In the genomic region with DNA sequence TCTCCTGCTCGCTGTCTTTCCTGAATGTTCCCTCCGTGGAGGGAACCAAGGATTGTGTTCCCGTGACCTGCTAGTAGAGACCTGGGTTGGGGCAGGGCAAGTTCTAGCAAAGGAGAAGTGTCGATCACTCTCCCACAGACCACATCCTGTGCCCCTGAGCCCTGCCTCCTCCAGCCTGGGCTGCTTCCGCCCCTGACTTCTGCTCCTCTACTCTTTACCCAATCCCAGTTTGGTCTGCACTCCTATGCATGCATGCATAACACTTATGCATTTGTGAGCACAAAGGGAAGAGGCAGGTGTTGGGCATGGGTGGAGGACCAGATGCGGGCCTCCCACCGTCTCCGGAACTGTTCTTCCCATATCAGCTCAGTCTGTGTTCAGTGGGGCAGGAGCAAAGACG, we compare ENCODE assay signal across 8 mouse cellular contexts. TPM values are rescaled to one million over a fixed set of nuclear protein-coding genes. Genes with fewer than 3 reads are reported as not detected.
DNase-seq lines count a peak whose midpoint lies in the region; ATAC-seq lines count a peak whose summit lies in the region.

No protein-coding gene starts in this region.

- DNase-seq in embryonic facial prominence, embryonic 11.5 days (ENCODE audit: low spot score), result no peak
- DNase-seq in hindbrain, embryonic 11.5 days (ENCODE audit: low spot score), result no peak
- no peak for DNase-seq in liver, embryonic 11.5 days (ENCODE audit: low spot score)
- peak; percentile 55 to 62 for DNase-seq in monocyte, adult 2 months (ENCODE audit: low read depth in 1 of 2, low spot score in 2 of 2)
- peak; percentile 89 for DNase-seq in thymus, postnatal 25 days
- no peak for DNase-seq in yolk sac, embryonic 10.5 days (ENCODE audit: low spot score)

- no peak overlapping the region for H3K9ac ChIP-seq in embryonic facial prominence, embryonic 11.5 days (replicated peaks; ENCODE audit: low read length)
- peak overlapping the region; percentile 31; the same call in 1 of the 2 replicates for H3K9ac ChIP-seq in hindbrain, embryonic 11.5 days (ENCODE audit: low read depth, low read length)
- peak overlapping the region; percentile 57 for H3K9ac ChIP-seq in liver, embryonic 11.5 days (ENCODE audit: low read depth, low read length)

- WGBS in embryonic facial prominence, embryonic 11.5 days, result 57% methylated on average over 9 of the region's 9 CpGs
- 60% methylated on average over 9 of the region's 9 CpGs for WGBS in hindbrain, embryonic 11.5 days
- 38% methylated on average over 9 of the region's 9 CpGs for WGBS in liver, embryonic 11.5 days

- peaks cover 57% of the 10 kb centered on the region for H3K36me3 ChIP-seq in erythroblast, embryonic 14.5 days (ENCODE audit: control insufficient read depth)
- 0 out of 2 replicates have a peak, but pooled peaks cover 2% of the 10 kb centered on the region for H3K36me3 ChIP-seq in embryonic facial prominence, embryonic 11.5 days (replicated peaks; ENCODE audit: control insufficient read depth, insufficient read depth, low read depth, low read length)
- peaks cover 2% of the 10 kb centered on the region; the same call in 1 of the 2 replicates for H3K36me3 ChIP-seq in hindbrain, embryonic 11.5 days (ENCODE audit: control insufficient read depth, insufficient read depth, low read length)
- peaks cover 6% of the 10 kb centered on the region; the same call in 1 of the 2 replicates for H3K36me3 ChIP-seq in liver, embryonic 11.5 days (ENCODE audit: control insufficient read depth, insufficient read depth, low read length)

- H3K4me1 ChIP-seq in erythroblast, embryonic 14.5 days (ENCODE audit: control insufficient read depth), result peaks cover 54% of the 10 kb centered on the region
- H3K4me1 ChIP-seq in embryonic facial prominence, embryonic 11.5 days (ENCODE audit: control insufficient read depth, insufficient read depth, low read length), result peaks cover 13% of the 10 kb centered on the region
- peaks cover 16% of the 10 kb centered on the region for H3K4me1 ChIP-seq in hindbrain, embryonic 11.5 days (replicated peaks; ENCODE audit: control insufficient read depth, insufficient read depth, low read length)
- peaks cover 24% of the 10 kb centered on the region for H3K4me1 ChIP-seq in liver, embryonic 11.5 days (replicated peaks; ENCODE audit: control insufficient read depth, insufficient read depth, low read length)

- peak overlapping the region; percentile 99 for H3K4me3 ChIP-seq in erythroblast, embryonic 14.5 days (replicated peaks)
- peak overlapping the region; percentile 93; the same call in 1 of the 2 replicates for H3K4me3 ChIP-seq in embryonic facial prominence, embryonic 11.5 days (ENCODE audit: low read depth, low read length)
- peak overlapping the region; percentile 13; the same call in 1 of the 2 replicates for H3K4me3 ChIP-seq in hindbrain, embryonic 11.5 days (ENCODE audit: low read depth, low read length)
- H3K4me3 ChIP-seq in liver, embryonic 11.5 days (ENCODE audit: low read depth, low read length), result peak overlapping the region; percentile 81

- no peak for ATAC-seq in erythroblast, adult 5-6 weeks (replicated peaks; ENCODE audit: low FRiP score, poor library complexity, severe bottlenecking)
- no peak for ATAC-seq in embryonic facial prominence, embryonic 11.5 days (replicated peaks; ENCODE audit: insufficient number of reproducible peaks, low FRiP score, low TSS enrichment, low read depth)
- ATAC-seq in hindbrain, embryonic 11.5 days (ENCODE audit: low FRiP score), result no peak
- no peak for ATAC-seq in liver, embryonic 11.5 days (replicated peaks; ENCODE audit: low FRiP score)

- H3K27ac ChIP-seq in embryonic facial prominence, embryonic 11.5 days (replicated peaks; ENCODE audit: low read depth, low read length), result peak overlapping the region; percentile 56; the same call in 1 of the 2 replicates
- H3K27ac ChIP-seq in hindbrain, embryonic 11.5 days (ENCODE audit: low read depth, low read length), result peak overlapping the region; percentile 60
- H3K27ac ChIP-seq in liver, embryonic 11.5 days (ENCODE audit: low read depth, low read length), result peak overlapping the region; percentile 98

- no peaks in the 10 kb centered on the region for H3K27me3 ChIP-seq in erythroblast, embryonic 14.5 days (ENCODE audit: control insufficient read depth)
- H3K27me3 ChIP-seq in embryonic facial prominence, embryonic 11.5 days (ENCODE audit: control insufficient read depth, insufficient read depth, low read length), result no peaks in the 10 kb centered on the region
- no peaks in the 10 kb centered on the region for H3K27me3 ChIP-seq in hindbrain, embryonic 11.5 days (ENCODE audit: control insufficient read depth, insufficient read depth, low read length)
- H3K27me3 ChIP-seq in liver, embryonic 11.5 days (replicated peaks; ENCODE audit: control insufficient read depth, insufficient read depth, low read length), result no peaks in the 10 kb centered on the region

- H3K9me3 ChIP-seq in erythroblast, embryonic 14.5 days (ENCODE audit: control insufficient read depth, low read length), result no peaks in the 10 kb centered on the region
- H3K9me3 ChIP-seq in embryonic facial prominence, embryonic 11.5 days (replicated peaks; ENCODE audit: control insufficient read depth, low read length), result no peaks in the 10 kb centered on the region
- no peaks in the 10 kb centered on the region for H3K9me3 ChIP-seq in hindbrain, embryonic 11.5 days (ENCODE audit: control insufficient read depth, low read length)
- no peaks in the 10 kb centered on the region for H3K9me3 ChIP-seq in liver, embryonic 11.5 days (ENCODE audit: control insufficient read depth, low read length)

- H3K4me2 ChIP-seq in embryonic facial prominence, embryonic 11.5 days (ENCODE audit: low read depth, low read length), result peak overlapping the region; percentile 86
- H3K4me2 ChIP-seq in hindbrain, embryonic 11.5 days (replicated peaks; ENCODE audit: low read depth, low read length), result peak overlapping the region; percentile 80
- peak overlapping the region; percentile 96 for H3K4me2 ChIP-seq in liver, embryonic 11.5 days

RNA-seq across cellular contexts. Expression of gene Gm20605, which starts 2.2 kb away (rescaled TPM):
- 3.8 and 3.9 TPM in 2 replicates for polyA plus RNA-seq in erythroblast, embryonic 14.5 days (2012)
- 1.9 and 6.3 TPM in 2 replicates for total RNA-seq in erythroblast, adult 5-6 weeks (2015; ENCODE audit: low replicate concordance)
- total RNA-seq in erythroblast, adult 5-6 weeks (2017; ENCODE audit: low replicate concordance), result 0.94 and 4.7 TPM in 2 replicates
- polyA plus RNA-seq in embryonic facial prominence, embryonic 11.5 days (2014; fragmentation: Nextera tagmentation; extraction: Ambion mirVana), result 3.7 and 4.8 TPM in 2 replicates
- 5.0 and 6.3 TPM in 2 replicates for polyA plus RNA-seq in hindbrain, embryonic 11.5 days (2014; fragmentation: Nextera tagmentation; extraction: Ambion mirVana)
- 11.6 and 13.2 TPM in 2 replicates for polyA plus RNA-seq in liver, embryonic 11.5 days (2014; fragmentation: Nextera tagmentation; extraction: Ambion mirVana)

RNA-seq across cellular contexts. Expression of gene Lrch4, which starts 2.2 kb away (rescaled TPM):
- 6.3 and 7.1 TPM in 2 replicates for polyA plus RNA-seq in erythroblast, embryonic 14.5 days (2012)
- 9.0 and 27.2 TPM in 2 replicates for total RNA-seq in erythroblast, adult 5-6 weeks (2015; ENCODE audit: low replicate concordance)
- total RNA-seq in erythroblast, adult 5-6 weeks (2017; ENCODE audit: low replicate concordance), result 10.6 and 13.9 TPM in 2 replicates
- polyA plus RNA-seq in embryonic facial prominence, embryonic 11.5 days (2014; fragmentation: Nextera tagmentation; extraction: Ambion mirVana), result 28.4 and 30.0 TPM in 2 replicates
- polyA plus RNA-seq in hindbrain, embryonic 11.5 days (2014; fragmentation: Nextera tagmentation; extraction: Ambion mirVana), result 25.9 and 28.5 TPM in 2 replicates
- 46.6 and 54.5 TPM in 2 replicates for polyA plus RNA-seq in liver, embryonic 11.5 days (2014; fragmentation: Nextera tagmentation; extraction: Ambion mirVana)

RNA-seq across cellular contexts. Expression of gene Fbxo24, which starts 2.4 kb away (rescaled TPM):
- polyA plus RNA-seq in erythroblast, embryonic 14.5 days (2012), result not detected in 2 replicates
- total RNA-seq in erythroblast, adult 5-6 weeks (2015; ENCODE audit: low replicate concordance), result not detected in 2 replicates
- not detected in 2 replicates for total RNA-seq in erythroblast, adult 5-6 weeks (2017; ENCODE audit: low replicate concordance)
- polyA plus RNA-seq in embryonic facial prominence, embryonic 11.5 days (2014; fragmentation: Nextera tagmentation; extraction: Ambion mirVana), result 0.13 TPM in 1 of 2 replicates, not detected in the other
- polyA plus RNA-seq in hindbrain, embryonic 11.5 days (2014; fragmentation: Nextera tagmentation; extraction: Ambion mirVana), result 0.15 and 0.27 TPM in 2 replicates
- polyA plus RNA-seq in liver, embryonic 11.5 days (2014; fragmentation: Nextera tagmentation; extraction: Ambion mirVana), result 0.18 TPM in 1 of 2 replicates, not detected in the other

RNA-seq across cellular contexts. Expression of gene Sap25, which starts 10.0 kb away (rescaled TPM):
- polyA plus RNA-seq in erythroblast, embryonic 14.5 days (2012), result 5.9 and 11.5 TPM in 2 replicates
- total RNA-seq in erythroblast, adult 5-6 weeks (2015; ENCODE audit: low replicate concordance), result 11.0 and 17.1 TPM in 2 replicates
- total RNA-seq in erythroblast, adult 5-6 weeks (2017; ENCODE audit: low replicate concordance), result 3.1 and 4.8 TPM in 2 replicates
- 2.8 and 5.2 TPM in 2 replicates for polyA plus RNA-seq in embryonic facial prominence, embryonic 11.5 days (2014; fragmentation: Nextera tagmentation; extraction: Ambion mirVana)
- polyA plus RNA-seq in hindbrain, embryonic 11.5 days (2014; fragmentation: Nextera tagmentation; extraction: Ambion mirVana), result 7.1 TPM in 2 replicates
- polyA plus RNA-seq in liver, embryonic 11.5 days (2014; fragmentation: Nextera tagmentation; extraction: Ambion mirVana), result 7.1 and 11.9 TPM in 2 replicates

RNA-seq across cellular contexts. Expression of gene Irs3, which starts 14.3 kb away (rescaled TPM):
- polyA plus RNA-seq in erythroblast, embryonic 14.5 days (2012), result 0.02 TPM in 1 of 2 replicates, not detected in the other
- not detected in 2 replicates for total RNA-seq in erythroblast, adult 5-6 weeks (2015; ENCODE audit: low replicate concordance)
- not detected in 2 replicates for total RNA-seq in erythroblast, adult 5-6 weeks (2017; ENCODE audit: low replicate concordance)
- polyA plus RNA-seq in embryonic facial prominence, embryonic 11.5 days (2014; fragmentation: Nextera tagmentation; extraction: Ambion mirVana), result 0.10 and 0.53 TPM in 2 replicates
- polyA plus RNA-seq in hindbrain, embryonic 11.5 days (2014; fragmentation: Nextera tagmentation; extraction: Ambion mirVana), result 0.22 and 0.38 TPM in 2 replicates
- polyA plus RNA-seq in liver, embryonic 11.5 days (2014; fragmentation: Nextera tagmentation; extraction: Ambion mirVana), result 0.12 and 0.49 TPM in 2 replicates

Comparison
In these comparisons a context has a peak if more than half of its experiments do, and no peak if none do; other contexts are left out.
1. H3K4me3 ChIP-seq: peak in every context shown above with its lines; median percentile 99 in erythroblast, embryonic 14.5 days; 93 in embryonic facial prominence, embryonic 11.5 days; 81 in liver, embryonic 11.5 days; 13 in hindbrain, embryonic 11.5 days.
2. DNase-seq: peak in monocyte, adult 2 months (2 of 2) and thymus, postnatal 25 days (single experiment); none in embryonic facial prominence, embryonic 11.5 days (single experiment), hindbrain, embryonic 11.5 days (single experiment), liver, embryonic 11.5 days (single experiment) and yolk sac, embryonic 10.5 days (single experiment).
3. Peak in every context shown above with its lines, with median percentiles within 50 percentile points of each other: H3K27ac ChIP-seq and H3K4me2 ChIP-seq.